Mouse (Mus musculus): ENCODE data around the gene Hspb11. TPM values are rescaled to one million over a fixed set of nuclear protein-coding genes. Genes with fewer than 3 reads are reported as not detected.

The Hspb11 gene
- polyA plus RNA-seq, 1 experiment from 2014 or later: 43.6 TPM

GRCm38 (mm10) chr4:107280843-107281475 lies 27.6 kb downstream of the Hspb11 start:
- Histone ChIP-seq H3K36me3 (ENCODE audit: control insufficient read depth, insufficient read depth, low read length) (peaks cover 4% of the 10 kb centered on the region; the same call in 1 of the 2 replicates), H3K27me3 (ENCODE audit: control insufficient read depth, insufficient read depth, low read depth, low read length) (no peaks in the 10 kb centered on the region), H3K4me2 (ENCODE audit: low read depth, low read length) (no peak overlapping the region), H3K9ac (ENCODE audit: low read length) (no peak overlapping the region), H3K4me3 (ENCODE audit: low read length) (no peak overlapping the region), H3K9me3 (ENCODE audit: control insufficient read depth, low read length) (no peaks in the 10 kb centered on the region), H3K4me1 (replicated peaks; ENCODE audit: control insufficient read depth, insufficient read depth, low read length) (no peaks in the 10 kb centered on the region), H3K27ac (ENCODE audit: low read length) (no peak overlapping the region)
- 81% methylated on average over 7 of the region's 7 CpGs for WGBS
- no peak for ATAC-seq (ENCODE audit: low read depth)

DNA sequence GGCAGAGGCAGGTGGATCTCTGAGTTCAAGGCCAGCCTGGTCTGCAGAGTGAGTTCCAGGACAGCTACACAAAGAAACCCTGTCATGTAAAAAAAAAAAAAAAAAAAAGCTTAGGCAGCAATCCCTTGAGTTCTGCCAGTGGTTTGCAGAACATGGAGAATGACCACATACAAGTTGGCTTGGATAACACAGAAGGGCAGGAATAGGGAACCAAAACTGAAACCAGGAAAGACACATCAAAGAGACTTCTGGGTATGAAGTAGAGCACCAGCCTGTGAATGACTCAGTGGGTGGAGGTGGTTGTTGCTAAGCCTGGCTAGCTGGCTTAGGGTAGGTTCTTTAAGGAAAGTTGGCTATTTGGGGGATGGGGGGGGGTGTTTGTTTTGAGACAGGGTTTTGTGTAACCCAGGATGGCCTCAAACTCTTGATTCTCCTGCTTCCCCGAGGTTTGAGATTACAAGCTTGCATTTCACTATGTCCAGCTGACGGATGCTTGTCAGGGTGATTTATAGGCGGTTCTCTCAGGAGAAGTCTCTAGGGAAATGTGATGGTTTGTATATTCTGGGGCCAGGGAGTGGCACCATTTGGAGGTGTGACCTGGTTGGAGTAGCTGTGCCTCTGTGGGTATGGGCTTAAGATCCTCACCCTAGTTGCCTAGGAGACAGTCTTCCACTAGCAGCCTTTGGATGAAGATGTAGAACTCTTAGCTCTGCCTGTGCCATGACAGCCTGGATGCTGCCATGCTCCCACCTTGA lies 32.2 kb downstream of the Hspb11 start:
- Histone ChIP-seq H3K9me3 (ENCODE audit: control insufficient read depth, low read length) (no peaks in the 10 kb centered on the region), H3K4me2 (ENCODE audit: low read depth, low read length) (no peak overlapping the region), H3K27me3 (ENCODE audit: control insufficient read depth, insufficient read depth, low read depth, low read length) (no peaks in the 10 kb centered on the region), H3K36me3 (ENCODE audit: control insufficient read depth, insufficient read depth, low read length) (no peaks in the 10 kb centered on the region), H3K4me3 (ENCODE audit: low read length) (no peak overlapping the region), H3K27ac (ENCODE audit: low read length) (no peak overlapping the region), H3K9ac (ENCODE audit: low read length) (no peak overlapping the region), H3K4me1 (replicated peaks; ENCODE audit: control insufficient read depth, insufficient read depth, low read length) (no peaks in the 10 kb centered on the region)
- 43% methylated on average over 3 of the region's 3 CpGs for WGBS
- no peak for ATAC-seq (ENCODE audit: low read depth)

GRCm38 (mm10) chr4:107286386-107286785 lies 33.0 kb downstream of the Hspb11 start:
- Histone ChIP-seq H3K36me3 (ENCODE audit: control insufficient read depth, insufficient read depth, low read length) (no peaks in the 10 kb centered on the region), H3K4me2 (ENCODE audit: low read depth, low read length) (no peak overlapping the region), H3K9me3 (ENCODE audit: control insufficient read depth, low read length) (no peaks in the 10 kb centered on the region), H3K27ac (ENCODE audit: low read length) (no peak overlapping the region), H3K4me1 (replicated peaks; ENCODE audit: control insufficient read depth, insufficient read depth, low read length) (no peaks in the 10 kb centered on the region), H3K4me3 (ENCODE audit: low read length) (no peak overlapping the region), H3K9ac (ENCODE audit: low read length) (no peak overlapping the region), H3K27me3 (ENCODE audit: control insufficient read depth, insufficient read depth, low read depth, low read length) (no peaks in the 10 kb centered on the region)
- 91% methylated on average over 8 of the region's 8 CpGs for WGBS
- ATAC-seq (ENCODE audit: low read depth): no peak

DNA sequence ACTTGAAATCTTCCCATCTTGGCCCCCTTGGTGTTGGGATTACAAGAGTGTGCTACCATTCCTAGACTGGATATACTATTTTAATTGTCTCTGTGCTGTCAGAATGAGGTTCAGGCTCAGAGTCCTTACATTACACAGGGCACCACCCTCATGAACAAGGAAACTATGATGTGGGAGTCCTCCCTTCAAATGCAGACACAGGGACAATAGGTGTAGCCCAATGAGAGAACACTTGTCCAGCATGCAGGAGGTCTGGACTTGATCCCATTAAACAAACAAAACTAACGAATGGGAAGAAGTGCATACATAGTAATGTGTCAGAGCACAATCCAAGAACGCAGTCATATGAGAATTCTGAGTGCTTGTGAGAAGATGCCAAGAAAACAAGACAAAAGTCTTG lies 34.1 kb downstream of the Hspb11 start:
- no peaks in the 10 kb centered on the region for H3K27me3 ChIP-seq (ENCODE audit: control insufficient read depth, insufficient read depth, low read depth, low read length)
- no peak overlapping the region for H3K27ac ChIP-seq (ENCODE audit: low read length)
- H3K4me1 ChIP-seq (replicated peaks; ENCODE audit: control insufficient read depth, insufficient read depth, low read length): no peaks in the 10 kb centered on the region
- 46% methylated on average over 2 of the region's 2 CpGs for WGBS
- H3K4me3 ChIP-seq (ENCODE audit: low read length): no peak overlapping the region
- no peak overlapping the region for H3K9ac ChIP-seq (ENCODE audit: low read length)
- no peaks in the 10 kb centered on the region for H3K36me3 ChIP-seq (ENCODE audit: control insufficient read depth, insufficient read depth, low read length)
- no peak overlapping the region for H3K4me2 ChIP-seq (ENCODE audit: low read depth, low read length)
- ATAC-seq (ENCODE audit: low read depth): no peak
- no peaks in the 10 kb centered on the region for H3K9me3 ChIP-seq (ENCODE audit: control insufficient read depth, low read length)

GRCm38 (mm10) chr4:107291611-107292272 lies 38.3 kb downstream of the Hspb11 start:
- no peak overlapping the region for H3K9ac ChIP-seq (ENCODE audit: low read length)
- no peak overlapping the region for H3K4me3 ChIP-seq (ENCODE audit: low read length)
- whole genome bisulfite sequencing: 67% methylated on average over 7 of the region's 7 CpGs
- no peaks in the 10 kb centered on the region for H3K36me3 ChIP-seq (ENCODE audit: control insufficient read depth, insufficient read depth, low read length)
- ATAC-seq (ENCODE audit: low read depth): no peak
- H3K9me3 ChIP-seq (ENCODE audit: control insufficient read depth, low read length): no peaks in the 10 kb centered on the region
- no peak overlapping the region for H3K4me2 ChIP-seq (ENCODE audit: low read depth, low read length)
- H3K27me3 ChIP-seq (ENCODE audit: control insufficient read depth, insufficient read depth, low read depth, low read length): no peaks in the 10 kb centered on the region
- no peaks in the 10 kb centered on the region for H3K4me1 ChIP-seq (replicated peaks; ENCODE audit: control insufficient read depth, insufficient read depth, low read length)
- no peak overlapping the region for H3K27ac ChIP-seq (ENCODE audit: low read length)

DNA sequence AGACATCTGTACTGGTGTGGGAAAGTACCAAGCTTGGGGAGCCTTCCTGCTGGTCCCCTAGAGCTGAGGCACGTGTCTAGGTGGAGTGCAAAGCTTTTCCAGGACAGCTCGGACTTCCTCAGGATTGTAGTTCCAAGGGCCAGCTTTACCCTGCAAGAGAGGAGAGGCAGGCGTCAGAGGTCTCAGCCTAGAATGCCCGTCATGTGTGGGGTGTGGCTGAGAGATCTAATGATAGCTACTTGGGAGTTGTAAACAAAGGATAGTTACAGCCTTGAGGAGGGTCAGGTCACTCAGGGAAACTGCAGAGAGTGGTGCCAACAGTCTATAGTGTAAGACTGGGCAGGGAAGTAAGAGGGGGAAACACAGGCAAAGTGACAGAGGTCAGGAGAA lies 38.9 kb downstream of the Hspb11 start:
- H3K27me3 ChIP-seq (ENCODE audit: control insufficient read depth, insufficient read depth, low read depth, low read length): no peaks in the 10 kb centered on the region
- H3K27ac ChIP-seq (ENCODE audit: low read length): no peak overlapping the region
- no peak overlapping the region for H3K4me2 ChIP-seq (ENCODE audit: low read depth, low read length)
- no peak overlapping the region for H3K4me3 ChIP-seq (ENCODE audit: low read length)
- H3K9ac ChIP-seq (ENCODE audit: low read length): no peak overlapping the region
- 20% methylated on average over 4 of the region's 4 CpGs for WGBS
- no peaks in the 10 kb centered on the region for H3K4me1 ChIP-seq (replicated peaks; ENCODE audit: control insufficient read depth, insufficient read depth, low read length)
- no peaks in the 10 kb centered on the region for H3K36me3 ChIP-seq (ENCODE audit: control insufficient read depth, insufficient read depth, low read length)
- ATAC-seq (ENCODE audit: low read depth): no peak; the same call in 1 of the 2 replicates
- no peaks in the 10 kb centered on the region for H3K9me3 ChIP-seq (ENCODE audit: control insufficient read depth, low read length)

- no peak overlapping the region for H3K4me3 ChIP-seq (ENCODE audit: low read length)
- H3K4me1 ChIP-seq (replicated peaks; ENCODE audit: control insufficient read depth, insufficient read depth, low read length): no peaks in the 10 kb centered on the region
- no peak overlapping the region for H3K4me2 ChIP-seq (ENCODE audit: low read depth, low read length)
- no peaks in the 10 kb centered on the region for H3K27me3 ChIP-seq (ENCODE audit: control insufficient read depth, insufficient read depth, low read depth, low read length)
- H3K36me3 ChIP-seq (ENCODE audit: control insufficient read depth, insufficient read depth, low read length): no peaks in the 10 kb centered on the region
- no peak overlapping the region for H3K9ac ChIP-seq (ENCODE audit: low read length)
- H3K27ac ChIP-seq (ENCODE audit: low read length): no peak overlapping the region
- WGBS: 68% methylated on average over 8 of the region's 8 CpGs
- ATAC-seq (ENCODE audit: low read depth): no peak
- H3K9me3 ChIP-seq (ENCODE audit: control insufficient read depth, low read length): no peaks in the 10 kb centered on the region
Observed at GRCm38 (mm10) chr4:107298071-107298606, 44.7 kb downstream of the Hspb11 start.

GRCm38 (mm10) chr4:107299779-107300340 lies 46.5 kb downstream of the Hspb11 start:
- Histone ChIP-seq H3K4me2 (ENCODE audit: low read depth, low read length) (no peak overlapping the region), H3K27me3 (ENCODE audit: control insufficient read depth, insufficient read depth, low read depth, low read length) (no peaks in the 10 kb centered on the region), H3K27ac (ENCODE audit: low read length) (no peak overlapping the region), H3K4me3 (ENCODE audit: low read length) (no peak overlapping the region), H3K9me3 (ENCODE audit: control insufficient read depth, low read length) (no peaks in the 10 kb centered on the region), H3K9ac (ENCODE audit: low read length) (no peak overlapping the region), H3K36me3 (ENCODE audit: control insufficient read depth, insufficient read depth, low read length) (no peaks in the 10 kb centered on the region), H3K4me1 (replicated peaks; ENCODE audit: control insufficient read depth, insufficient read depth, low read length) (no peaks in the 10 kb centered on the region)
- WGBS: 77% methylated on average over 7 of the region's 7 CpGs
- no peak for ATAC-seq (ENCODE audit: low read depth)

GRCm38 (mm10) chr4:107300371-107300770 lies 47.0 kb downstream of the Hspb11 start:
- H3K4me1 ChIP-seq (replicated peaks; ENCODE audit: control insufficient read depth, insufficient read depth, low read length): no peaks in the 10 kb centered on the region
- WGBS: 74% methylated on average over 4 of the region's 4 CpGs
- H3K4me2 ChIP-seq (ENCODE audit: low read depth, low read length): no peak overlapping the region
- H3K9ac ChIP-seq (ENCODE audit: low read length): no peak overlapping the region
- no peak for ATAC-seq (ENCODE audit: low read depth)
- H3K4me3 ChIP-seq (ENCODE audit: low read length): no peak overlapping the region
- no peaks in the 10 kb centered on the region for H3K36me3 ChIP-seq (ENCODE audit: control insufficient read depth, insufficient read depth, low read length)
- no peak overlapping the region for H3K27ac ChIP-seq (ENCODE audit: low read length)
- H3K27me3 ChIP-seq (ENCODE audit: control insufficient read depth, insufficient read depth, low read depth, low read length): no peaks in the 10 kb centered on the region
- H3K9me3 ChIP-seq (ENCODE audit: control insufficient read depth, low read length): no peaks in the 10 kb centered on the region

Data from lung, embryonic 16.5 days (tissue).